13 mouse cellular contexts compared by ENCODE assay signal in genomic region chr14:19763527-19763926, GRCm38 (mm10). TPM values are rescaled to one million over a fixed set of nuclear protein-coding genes. Genes with fewer than 3 reads are reported as not detected.
DNase-seq lines count a peak whose midpoint lies in the region; ATAC-seq and TF ChIP-seq lines count a peak whose summit lies in the region.
"Had no signal": no experiment of that assay in that cellular context is flagged by ENCODE, and none has a peak within 500 bp of the region (broad histone marks: within the 10 kb centered on the region; RNA-seq: fewer than 3 reads in every experiment).

No protein-coding gene starts in this region.

- DNase-seq in forebrain, embryonic 11.5 days (ENCODE audit: low spot score), result no peak
- no peak for DNase-seq in kidney, adult 8-10 months
- peak; percentile 21 for DNase-seq in adipocyte (ENCODE audit: low spot score)
- DNase-seq in hindbrain, embryonic 14.5 days (ENCODE audit: low spot score), result no peak
- no peak for DNase-seq in spleen, postnatal 10 days (ENCODE audit: low spot score in 2 of 2)
- no peak for DNase-seq in cerebellum, adult 2 months
- DNase-seq: adrenal gland, postnatal 10 days; lung, postnatal 36 days; thymus, postnatal 36 days had no signal

- no peak overlapping the region for H3K4me3 ChIP-seq in forebrain, embryonic 15.5 days
- H3K4me3 ChIP-seq in forebrain, embryonic 11.5 days (ENCODE audit: low read depth, low read length), result no peak overlapping the region
- H3K4me3 ChIP-seq in kidney, embryonic 16.5 days (ENCODE audit: low read length), result peak overlapping the region; percentile 22
- H3K4me3 ChIP-seq in hindbrain, embryonic 14.5 days (replicated peaks; ENCODE audit: low read length), result no peak overlapping the region
- H3K4me3 ChIP-seq in cerebellum, adult 2 months (replicated peaks; ENCODE audit: insufficient read depth, low read depth, low read length), result no peak overlapping the region
- H3K4me3 ChIP-seq: embryonic facial prominence, embryonic 12.5 days had no signal

- H3K36me3 ChIP-seq in forebrain, embryonic 15.5 days, result no peaks in the 10 kb centered on the region
- H3K36me3 ChIP-seq in forebrain, embryonic 11.5 days (ENCODE audit: control insufficient read depth, insufficient read depth, low read length), result no peaks in the 10 kb centered on the region
- H3K36me3 ChIP-seq in kidney, embryonic 16.5 days (ENCODE audit: insufficient read depth, low read length), result peaks cover 13% of the 10 kb centered on the region; the same call in 1 of the 2 replicates
- H3K36me3 ChIP-seq in hindbrain, embryonic 14.5 days (replicated peaks; ENCODE audit: control insufficient read depth, insufficient read depth), result no peaks in the 10 kb centered on the region

- no peak for ATAC-seq in forebrain, embryonic 15.5 days (replicated peaks)
- no peak for ATAC-seq in forebrain, embryonic 11.5 days (replicated peaks; ENCODE audit: low FRiP score)
- ATAC-seq in kidney, embryonic 16.5 days (ENCODE audit: low FRiP score, low TSS enrichment), result 0 out of 2 replicates have a peak, but pooled peaks have one; percentile 31
- no peak for ATAC-seq in hindbrain, embryonic 14.5 days (ENCODE audit: low FRiP score)

- 0 out of 2 replicates have a peak overlapping the region, but pooled peaks have one; percentile 8 for H3K27ac ChIP-seq in forebrain, embryonic 15.5 days (replicated peaks)
- no peak overlapping the region for H3K27ac ChIP-seq in forebrain, embryonic 11.5 days (ENCODE audit: low read depth, low read length)
- H3K27ac ChIP-seq in kidney, embryonic 16.5 days (ENCODE audit: low read length), result peak overlapping the region; percentile 74
- 0 out of 2 replicates have a peak overlapping the region, but pooled peaks have one; percentile 5 for H3K27ac ChIP-seq in hindbrain, embryonic 14.5 days
- no peak overlapping the region for H3K27ac ChIP-seq in cerebellum, adult 2 months (ENCODE audit: insufficient read depth, low read length)
- H3K27ac ChIP-seq: embryonic facial prominence, embryonic 12.5 days had no signal

- no peak overlapping the region for H3K9ac ChIP-seq in forebrain, embryonic 15.5 days (replicated peaks)
- no peak overlapping the region for H3K9ac ChIP-seq in forebrain, embryonic 11.5 days (ENCODE audit: low read length)
- 0 out of 2 replicates have a peak overlapping the region, but pooled peaks have one; percentile 45 for H3K9ac ChIP-seq in kidney, embryonic 16.5 days (replicated peaks; ENCODE audit: low read length)
- no peak overlapping the region for H3K9ac ChIP-seq in hindbrain, embryonic 14.5 days
- H3K9ac ChIP-seq: embryonic facial prominence, embryonic 12.5 days had no signal

- peaks cover 11% of the 10 kb centered on the region for H3K4me1 ChIP-seq in forebrain, embryonic 15.5 days
- peaks cover 7% of the 10 kb centered on the region; the same call in 1 of the 2 replicates for H3K4me1 ChIP-seq in forebrain, embryonic 11.5 days (replicated peaks; ENCODE audit: control insufficient read depth, insufficient read depth, low read length)
- peaks cover 70% of the 10 kb centered on the region for H3K4me1 ChIP-seq in kidney, embryonic 16.5 days (ENCODE audit: insufficient read depth, low read length)
- no peaks in the 10 kb centered on the region for H3K4me1 ChIP-seq in hindbrain, embryonic 14.5 days (replicated peaks; ENCODE audit: control insufficient read depth, insufficient read depth, low read length)
- no peaks in the 10 kb centered on the region for H3K4me1 ChIP-seq in cerebellum, adult 2 months (ENCODE audit: control insufficient read depth, insufficient read depth, low read length)

- 36% methylated on average over 8 of the region's 8 CpGs for WGBS in forebrain, embryonic 15.5 days
- 60% methylated on average over 8 of the region's 8 CpGs for WGBS in forebrain, embryonic 11.5 days
- WGBS in kidney, embryonic 16.5 days, result 20% methylated on average over 8 of the region's 8 CpGs
- WGBS in hindbrain, embryonic 14.5 days, result 48% methylated on average over 8 of the region's 8 CpGs
- WGBS in cerebellum, adult 2 months, result 16% methylated on average over 8 of the region's 8 CpGs

- H3K27me3 ChIP-seq in forebrain, embryonic 15.5 days, result no peaks in the 10 kb centered on the region
- no peaks in the 10 kb centered on the region for H3K27me3 ChIP-seq in forebrain, embryonic 11.5 days (ENCODE audit: control insufficient read depth, insufficient read depth, low read length)
- no peaks in the 10 kb centered on the region for H3K27me3 ChIP-seq in kidney, embryonic 16.5 days (ENCODE audit: insufficient read depth, low read length)
- no peaks in the 10 kb centered on the region for H3K27me3 ChIP-seq in hindbrain, embryonic 14.5 days (ENCODE audit: control insufficient read depth, insufficient read depth, low read length)
- no peaks in the 10 kb centered on the region for H3K27me3 ChIP-seq in cerebellum, adult 2 months (ENCODE audit: control insufficient read depth, insufficient read depth, low read length)
- H3K27me3 ChIP-seq: embryonic facial prominence, embryonic 12.5 days had no signal

- TF ChIP-seq CTCF in cerebellum, adult 2 months (IDR thresholded peaks at IDR 0.05; ENCODE audit: borderline replicate concordance, insufficient read depth, low read depth, low read length), result no peak

- H3K4me2 ChIP-seq in forebrain, embryonic 15.5 days (replicated peaks), result no peak overlapping the region
- no peak overlapping the region for H3K4me2 ChIP-seq in forebrain, embryonic 11.5 days (ENCODE audit: low read depth, low read length, severe bottlenecking)
- peak overlapping the region; percentile 28 for H3K4me2 ChIP-seq in kidney, embryonic 16.5 days (replicated peaks; ENCODE audit: low read depth, low read length)
- H3K4me2 ChIP-seq in hindbrain, embryonic 14.5 days (replicated peaks), result no peak overlapping the region
- H3K4me2 ChIP-seq: embryonic facial prominence, embryonic 12.5 days; liver, embryonic 11.5 days had no signal

- TF ChIP-seq POLR2A in cerebellum, adult 2 months (IDR thresholded peaks at IDR 0.05; ENCODE audit: borderline replicate concordance, insufficient read depth, low read length), result no peak

- no peaks in the 10 kb centered on the region for H3K9me3 ChIP-seq in forebrain, embryonic 15.5 days
- no peaks in the 10 kb centered on the region for H3K9me3 ChIP-seq in forebrain, embryonic 11.5 days (ENCODE audit: control insufficient read depth, low read length)
- no peaks in the 10 kb centered on the region for H3K9me3 ChIP-seq in kidney, embryonic 16.5 days (ENCODE audit: low read length)
- no peaks in the 10 kb centered on the region for H3K9me3 ChIP-seq in hindbrain, embryonic 14.5 days (ENCODE audit: control insufficient read depth, low read length)
- H3K9me3 ChIP-seq: embryonic facial prominence, embryonic 12.5 days had no signal

RNA-seq across cellular contexts. Expression of gene Nid2, which starts 12.5 kb away (rescaled TPM):
- 22.2 and 29.9 TPM in 2 replicates for polyA plus RNA-seq in forebrain, embryonic 15.5 days (2015; fragmentation: Nextera tagmentation; extraction: Ambion mirVana)
- 45.2 and 46.6 TPM in 2 replicates for polyA plus RNA-seq in forebrain, embryonic 11.5 days (2014; fragmentation: Nextera tagmentation; extraction: Ambion mirVana)
- polyA plus RNA-seq in kidney, embryonic 16.5 days (2015; fragmentation: Nextera tagmentation; extraction: Ambion mirVana), result 147 and 148 TPM in 2 replicates
- 46.3 and 48.7 TPM in 2 replicates for polyA plus RNA-seq in hindbrain, embryonic 14.5 days (2014; fragmentation: Nextera tagmentation; extraction: Ambion mirVana)
- 1.5 and 2.2 TPM in 2 replicates for polyA plus RNA-seq in cerebellum, adult 2 months (2012; rRNA removed)

Comparison
In these comparisons a context has a peak if more than half of its experiments do, and no peak if none do; other contexts are left out.
1. H3K27ac ChIP-seq: peak in forebrain, embryonic 15.5 days (single experiment), kidney, embryonic 16.5 days (single experiment) and hindbrain, embryonic 14.5 days (single experiment); none in forebrain, embryonic 11.5 days (single experiment) and cerebellum, adult 2 months (single experiment).